Mouse (Mus musculus) lung, embryonic 16.5 days (tissue): ENCODE results near the gene Casp9. TPM values are rescaled to one million over a fixed set of nuclear protein-coding genes. Genes with fewer than 3 reads are reported as not detected.

Experiments
- ATAC-seq: fragments of 200-750 bp; cut with Nextera tagmentation; 2 replicates; pipeline ENCODE4 v1.8.0; 2017; ENCODE audit warnings: low read depth, mild to moderate bottlenecking, moderate library complexity
- H3K27ac ChIP-seq: fragments of 300-500 bp; sonication (generic); 2 replicates; pipeline ENCODE4 v1.5.1; 2014; ENCODE audit warnings: mild to moderate bottlenecking, control low read depth, low read length
- H3K27me3 ChIP-seq: fragments of 300-500 bp; sonication (generic); 2 replicates; pipeline ENCODE4 v1.6.1; 2014; ENCODE audit warnings: low read depth, low read length, mixed read lengths; ENCODE audit not compliant: control insufficient read depth, insufficient read depth
- H3K36me3 ChIP-seq: fragments of 300-500 bp; sonication (generic); 2 replicates; pipeline ENCODE4 v1.6.1; 2014; ENCODE audit warnings: low read length; ENCODE audit not compliant: control insufficient read depth, insufficient read depth
- H3K4me1 ChIP-seq: fragments of 300-500 bp; sonication (generic); replicated peaks from 2 replicates; pipeline ENCODE4 v1.6.1; 2014; ENCODE audit warnings: low read length, mixed read lengths; ENCODE audit not compliant: control insufficient read depth, insufficient read depth
- H3K4me2 ChIP-seq: fragments of 300-500 bp; sonication (generic); 2 replicates; pipeline ENCODE4 v1.6.1; 2014; ENCODE audit warnings: low read depth, low read length, control low read depth
- H3K4me3 ChIP-seq: fragments of 300-500 bp; sonication (generic); 2 replicates; pipeline ENCODE4 v1.5.1; 2014; ENCODE audit warnings: mild to moderate bottlenecking, low read length, control low read depth
- H3K9ac ChIP-seq: fragments of 300-500 bp; sonication (generic); 2 replicates; pipeline ENCODE4 v1.6.1; 2014; ENCODE audit warnings: low read length, control low read depth
- H3K9me3 ChIP-seq: fragments of 300-500 bp; sonication (generic); 2 replicates; pipeline ENCODE4 v1.6.1; 2016; ENCODE audit warnings: low read length; ENCODE audit not compliant: control insufficient read depth
- WGBS: fragments of 180-500 bp; shearing (Covaris S2); extraction: QIAGEN DNeasy Blood & Tissue Kit; methylation state at CpG from one replicate; pipeline ENCODE4 v1.1.7; 2014; 5-methylcytosine and 5-hydroxymethylcytosine counted together
- polyA plus RNA-seq: library from polyadenylated mRNA; unstranded; fragments of >200 nt; fragmentation: Nextera tagmentation; extraction: Ambion mirVana; gene quantifications from 2 replicates; pipeline ENCODE4 v1.2.1, GENCODE M21; 2015

The Casp9 gene
- polyA plus RNA-seq, 1 experiment from 2014 or later: 23.9 TPM

GRCm38 (mm10) chr4:141821178-141821577, 27.8 kb downstream of the Casp9 start:
- H3K9me3 ChIP-seq: no peaks in the 10 kb centered on the region
- H3K9ac ChIP-seq: no peak overlapping the region
- no peak for ATAC-seq
- no peak overlapping the region for H3K27ac ChIP-seq
- H3K36me3 ChIP-seq: no peaks in the 10 kb centered on the region
- H3K27me3 ChIP-seq: no peaks in the 10 kb centered on the region
- H3K4me3 ChIP-seq: no peak overlapping the region
- WGBS: 42% methylated on average over 3 of the region's 3 CpGs
- no peaks in the 10 kb centered on the region for H3K4me1 ChIP-seq
- no peak overlapping the region for H3K4me2 ChIP-seq

GRCm38 (mm10) chr4:141822089-141822488, 28.7 kb downstream of the Casp9 start:
- Histone ChIP-seq H3K27ac (no peak overlapping the region), H3K36me3 (no peaks in the 10 kb centered on the region), H3K9me3 (no peaks in the 10 kb centered on the region), H3K4me3 (no peak overlapping the region), H3K4me2 (no peak overlapping the region), H3K4me1 (no peaks in the 10 kb centered on the region), H3K9ac (no peak overlapping the region), H3K27me3 (no peaks in the 10 kb centered on the region)
- WGBS: 74% methylated on average over 10 of the region's 10 CpGs
- ATAC-seq: no peak

DNA sequence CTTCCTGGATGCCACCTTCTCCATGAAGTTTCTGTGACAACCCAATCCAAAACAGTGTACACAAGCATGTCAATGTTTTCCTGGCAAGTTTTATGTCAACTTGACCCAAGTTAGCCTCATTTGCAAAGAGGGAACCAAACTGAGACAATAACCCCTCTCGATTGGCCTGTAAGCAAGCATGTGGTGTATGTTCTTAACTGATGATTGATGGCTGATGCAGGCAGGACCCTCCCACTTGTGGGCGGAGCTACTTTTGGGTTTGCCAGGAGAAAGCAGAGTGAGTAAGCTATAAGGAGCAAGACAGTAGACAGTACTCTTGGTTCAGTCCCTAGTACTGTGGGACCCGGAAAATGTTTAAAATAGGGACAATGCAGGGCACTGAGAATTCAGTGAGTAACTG, 29.6 kb downstream of the Casp9 start:
- no peaks in the 10 kb centered on the region for H3K4me1 ChIP-seq
- no peak for ATAC-seq

DNA sequence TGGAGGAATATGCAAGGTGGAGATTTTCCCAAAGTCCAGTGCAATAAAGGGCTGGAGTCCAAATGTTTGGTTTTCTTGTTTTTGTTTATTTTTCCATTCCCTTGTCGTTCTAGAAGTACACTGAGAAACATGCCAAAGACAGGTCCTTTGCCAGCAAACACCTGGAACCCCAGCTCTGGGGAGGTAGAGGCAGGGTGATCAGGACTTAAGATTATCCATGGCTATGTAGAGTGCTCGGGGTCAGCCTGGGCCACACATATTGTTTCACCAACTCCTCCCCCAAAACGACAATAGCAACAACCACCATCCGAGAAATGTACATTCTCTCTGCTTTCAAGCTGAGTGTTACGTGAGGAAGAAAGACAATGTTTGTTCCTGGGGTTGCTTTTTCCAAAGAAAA, 32.6 kb downstream of the Casp9 start, which contains the start of gene Cela2a:
Cela2a (minus strand) TSS at position 101 of the 400 bp plus-strand sequence.
- ATAC-seq: no peak
- no peak within 1 kb of the TSS for H3K27ac ChIP-seq

More for the DNA sequence above, 29.6 kb downstream of the Casp9 start:
- H3K36me3 ChIP-seq: no peaks in the 10 kb centered on the region
- no peaks in the 10 kb centered on the region for H3K9me3 ChIP-seq
- H3K27ac ChIP-seq: no peak overlapping the region
- no peak overlapping the region for H3K4me2 ChIP-seq
- H3K9ac ChIP-seq: no peak overlapping the region
- WGBS: 43% methylated on average over 3 of the region's 3 CpGs
- H3K27me3 ChIP-seq: no peaks in the 10 kb centered on the region
- no peak overlapping the region for H3K4me3 ChIP-seq

DNA sequence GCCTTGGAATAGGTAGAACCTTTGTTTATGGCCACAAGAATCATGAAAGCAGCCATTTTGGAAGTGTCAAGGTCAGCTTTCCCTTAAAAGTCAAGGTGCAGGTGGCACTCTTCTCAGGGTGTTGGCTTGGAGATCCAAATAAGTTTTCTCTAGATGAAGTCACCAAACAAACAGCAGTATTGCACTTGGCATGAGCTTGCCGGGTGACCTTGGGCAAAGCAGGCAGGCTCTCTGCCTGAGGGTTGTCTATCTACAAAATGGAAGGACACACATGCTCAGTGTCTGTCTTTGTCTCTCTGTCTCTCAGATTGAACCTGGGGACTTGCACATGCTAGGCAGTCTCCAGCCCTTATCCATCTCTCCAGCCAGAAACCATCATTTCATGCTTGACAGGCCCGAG, 34.0 kb downstream of the Casp9 start:
- H3K4me1 ChIP-seq: no peaks in the 10 kb centered on the region
- WGBS: 80% methylated on average over 2 of the region's 2 CpGs
- H3K9me3 ChIP-seq: no peaks in the 10 kb centered on the region
- H3K36me3 ChIP-seq: no peaks in the 10 kb centered on the region
- H3K4me3 ChIP-seq: no peak overlapping the region
- ATAC-seq: no peak
- H3K4me2 ChIP-seq: no peak overlapping the region
- no peak overlapping the region for H3K9ac ChIP-seq
- no peaks in the 10 kb centered on the region for H3K27me3 ChIP-seq
- no peak overlapping the region for H3K27ac ChIP-seq

More for the DNA sequence above, 32.6 kb downstream of the Casp9 start, which contains the start of gene Cela2a:
- H3K4me1 ChIP-seq: no peaks in the 10 kb centered on the region
- H3K9ac ChIP-seq: no peak within 1 kb of the TSS
- H3K27me3 ChIP-seq: no peaks in the 10 kb centered on the region
- no peaks in the 10 kb centered on the region for H3K36me3 ChIP-seq
- no peak within 1 kb of the TSS for H3K4me2 ChIP-seq
- H3K9me3 ChIP-seq: no peaks in the 10 kb centered on the region
- no peak within 1 kb of the TSS for H3K4me3 ChIP-seq
- WGBS: 40% methylated on average over 5 of the region's 5 CpGs

DNA sequence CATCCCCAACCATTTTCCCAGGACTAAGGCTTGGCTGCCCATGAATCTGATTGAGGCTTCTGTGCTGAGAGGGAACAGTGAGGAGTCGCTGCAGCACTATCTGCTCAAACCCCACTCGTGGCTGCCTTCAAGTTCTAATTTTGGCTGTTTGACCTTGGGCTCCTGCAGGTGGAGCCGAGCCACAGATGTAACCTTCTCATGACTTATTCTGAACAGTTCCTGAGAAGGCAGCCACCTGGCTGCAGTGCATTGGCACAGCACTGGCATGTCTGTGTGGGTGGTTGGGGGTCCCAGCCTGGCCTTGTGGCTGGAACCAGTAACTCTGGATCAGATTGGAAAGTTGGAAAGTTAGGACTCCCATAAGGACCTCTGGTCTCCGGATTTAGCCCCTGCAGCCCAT, 34.8 kb downstream of the Casp9 start:
- 53% methylated on average over 4 of the region's 4 CpGs for WGBS
- Histone ChIP-seq H3K27me3 (no peaks in the 10 kb centered on the region), H3K9ac (no peak overlapping the region), H3K9me3 (no peaks in the 10 kb centered on the region), H3K4me1 (no peaks in the 10 kb centered on the region), H3K4me2 (no peak overlapping the region), H3K4me3 (no peak overlapping the region), H3K27ac (no peak overlapping the region), H3K36me3 (no peaks in the 10 kb centered on the region)
- ATAC-seq: no peak

DNA sequence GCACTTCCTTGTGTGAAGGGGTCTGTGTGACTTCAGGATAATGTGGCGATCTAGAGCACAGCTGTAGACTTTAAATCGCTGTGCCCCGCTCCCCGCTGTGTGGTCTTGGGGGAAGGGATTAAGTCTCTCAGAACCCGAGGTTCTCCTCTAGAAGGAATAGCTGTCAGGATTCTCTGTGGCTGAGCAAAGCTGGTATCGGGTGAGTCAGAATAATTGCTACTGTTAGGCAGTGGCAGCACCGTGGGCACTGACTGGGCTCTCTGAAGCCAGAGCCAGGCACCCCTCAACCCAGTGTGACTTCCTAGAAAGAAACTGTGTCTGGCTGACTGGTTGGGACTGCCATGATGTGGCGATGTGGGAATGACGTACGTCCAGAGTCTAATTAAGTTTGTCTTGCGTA, 37.0 kb downstream of the Casp9 start:
- no peaks in the 10 kb centered on the region for H3K9me3 ChIP-seq
- H3K4me3 ChIP-seq: no peak overlapping the region
- H3K9ac ChIP-seq: no peak overlapping the region
- no peaks in the 10 kb centered on the region for H3K36me3 ChIP-seq
- no peak overlapping the region for H3K27ac ChIP-seq
- no peak for ATAC-seq
- H3K4me2 ChIP-seq: no peak overlapping the region
- H3K4me1 ChIP-seq: no peaks in the 10 kb centered on the region
- H3K27me3 ChIP-seq: no peaks in the 10 kb centered on the region
- WGBS: 56% methylated on average over 11 of the region's 11 CpGs

GRCm38 (mm10) chr4:141831361-141831760, 37.9 kb downstream of the Casp9 start:
- H3K9ac ChIP-seq: no peak overlapping the region
- no peaks in the 10 kb centered on the region for H3K9me3 ChIP-seq
- WGBS: 74% methylated on average over 7 of the region's 7 CpGs
- ATAC-seq: no peak
- H3K27me3 ChIP-seq: no peaks in the 10 kb centered on the region
- no peak overlapping the region for H3K4me2 ChIP-seq
- H3K4me1 ChIP-seq: no peaks in the 10 kb centered on the region
- no peak overlapping the region for H3K27ac ChIP-seq
- no peak overlapping the region for H3K4me3 ChIP-seq
- H3K36me3 ChIP-seq: no peaks in the 10 kb centered on the region

GRCm38 (mm10) chr4:141833911-141834310, 40.5 kb downstream of the Casp9 start:
- 30% methylated on average over 1 of the region's 1 CpGs for WGBS
- H3K27ac ChIP-seq: no peak overlapping the region
- no peak overlapping the region for H3K9ac ChIP-seq
- H3K4me2 ChIP-seq: no peak overlapping the region
- no peak for ATAC-seq
- H3K4me1 ChIP-seq: no peaks in the 10 kb centered on the region
- no peak overlapping the region for H3K4me3 ChIP-seq
- no peaks in the 10 kb centered on the region for H3K36me3 ChIP-seq
- no peaks in the 10 kb centered on the region for H3K9me3 ChIP-seq
- no peaks in the 10 kb centered on the region for H3K27me3 ChIP-seq

DNA sequence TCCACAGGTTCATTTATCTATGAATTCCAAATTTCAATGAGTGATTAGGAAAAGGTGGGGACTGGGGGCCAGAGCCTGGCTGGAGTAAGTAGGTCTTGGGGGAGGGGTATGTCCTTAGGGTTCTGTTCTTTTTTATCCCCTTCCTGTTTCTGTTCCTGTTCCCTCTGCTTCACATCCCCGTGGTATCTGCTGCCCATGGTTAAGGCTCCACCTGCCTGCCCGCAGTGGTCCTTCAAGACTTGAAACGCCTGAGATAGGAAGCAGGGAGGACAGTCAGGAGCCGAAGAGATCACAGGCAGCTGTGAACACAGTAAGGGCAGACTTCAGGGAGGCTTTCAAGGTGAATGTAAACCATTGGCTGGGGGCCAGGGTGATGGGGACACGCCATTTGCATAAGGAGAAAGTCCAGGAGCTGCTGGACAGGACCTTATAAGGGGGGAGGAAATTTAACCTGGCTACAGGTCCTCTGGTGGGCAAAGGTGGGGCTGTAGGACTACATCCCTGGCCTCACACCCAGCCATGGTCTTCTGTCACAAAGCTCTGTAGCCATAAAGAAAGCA, 41.2 kb downstream of the Casp9 start:
- H3K9me3 ChIP-seq: no peaks in the 10 kb centered on the region
- no peak overlapping the region for H3K4me3 ChIP-seq
- ATAC-seq: no peak
- no peak overlapping the region for H3K9ac ChIP-seq
- no peak overlapping the region for H3K4me2 ChIP-seq
- H3K36me3 ChIP-seq: no peaks in the 10 kb centered on the region
- no peak overlapping the region for H3K27ac ChIP-seq
- no peaks in the 10 kb centered on the region for H3K27me3 ChIP-seq
- no peaks in the 10 kb centered on the region for H3K4me1 ChIP-seq
- WGBS: 33% methylated on average over 5 of the region's 5 CpGs
